Mouse (Mus musculus) liver (tissue): ENCODE measurements around the gene 2310039H08Rik.
"Not testable (repeated sequence)": the region's sequence is repeated elsewhere in the genome, so short reads cannot be mapped to it uniquely, and the experiment has no call there.

Source experiments
- DNase-seq: peaks from one replicate; pipeline ENCODE4 v3.0.0-alpha.2; 2020; ENCODE audit warnings: mixed read lengths

The 2310039H08Rik gene

DNA sequence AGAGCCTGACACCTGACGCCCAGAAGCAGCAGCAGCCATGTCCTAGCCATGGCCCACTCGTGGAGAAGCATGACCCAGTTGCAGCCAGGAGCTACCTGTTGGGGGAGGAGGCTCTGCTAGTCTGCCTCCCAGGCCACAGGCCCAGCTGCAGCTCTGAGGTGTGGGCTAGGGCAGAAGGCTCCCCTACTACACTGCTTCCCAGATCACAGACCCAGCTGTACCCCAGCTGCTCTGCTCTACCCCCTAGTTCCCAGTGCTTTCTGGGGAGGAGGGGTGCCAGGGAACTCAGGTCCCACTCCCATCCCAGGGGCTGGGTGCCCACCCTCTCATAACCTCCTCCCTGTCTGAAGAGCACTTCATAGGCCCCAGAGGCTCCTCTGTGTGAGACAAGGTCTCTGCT lies 8.9 kb upstream of the 2310039H08Rik start, which contains the start of gene Ptcra:
TSS of gene Ptcra (minus strand) at position 169 of the 400 bp plus-strand sequence.
- no peak for DNase-seq

DNA sequence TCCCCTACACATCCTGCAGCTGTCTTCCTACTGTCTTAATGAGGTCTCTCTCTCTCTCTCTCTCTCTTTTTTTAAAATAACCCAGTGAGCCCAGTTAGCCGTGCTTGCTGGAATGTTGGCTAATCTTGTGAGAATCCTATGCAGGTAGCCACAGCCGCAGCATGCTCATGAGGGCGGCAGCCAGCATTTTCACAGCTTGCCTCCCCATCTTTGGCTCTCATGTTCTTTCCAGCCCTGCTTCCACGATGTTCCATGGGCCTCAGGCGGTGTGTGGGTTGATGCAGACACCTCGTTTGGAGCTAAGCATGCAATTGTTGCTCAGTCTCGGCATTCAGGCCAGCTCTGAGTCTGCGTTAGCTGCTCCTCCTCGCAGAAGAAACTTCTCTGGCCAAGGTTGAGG lies 7.5 kb upstream of the 2310039H08Rik start:
- DNase-seq, result not testable (repeated sequence)

DNA sequence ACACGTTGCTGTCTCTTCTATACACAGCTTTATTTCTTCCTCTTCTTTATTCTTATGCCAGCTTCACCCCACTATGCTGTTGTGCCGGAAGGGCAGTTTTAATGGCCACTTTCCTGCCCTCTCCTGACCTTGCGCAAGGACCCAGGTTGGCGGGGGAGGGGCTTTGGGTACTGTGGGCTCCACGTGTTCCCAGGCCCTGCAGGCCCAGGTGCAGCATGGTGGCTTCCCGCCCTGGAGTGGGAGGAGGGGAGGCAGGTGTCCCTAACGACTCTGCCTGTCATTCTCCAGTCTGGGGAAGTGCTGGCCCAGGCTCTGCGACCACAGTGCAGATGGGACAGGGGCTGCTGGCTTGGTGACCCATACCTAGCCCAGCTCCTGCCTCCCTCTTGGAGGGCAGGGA lies 4.6 kb upstream of the 2310039H08Rik start:
- peak; percentile 47 for DNase-seq

DNA sequence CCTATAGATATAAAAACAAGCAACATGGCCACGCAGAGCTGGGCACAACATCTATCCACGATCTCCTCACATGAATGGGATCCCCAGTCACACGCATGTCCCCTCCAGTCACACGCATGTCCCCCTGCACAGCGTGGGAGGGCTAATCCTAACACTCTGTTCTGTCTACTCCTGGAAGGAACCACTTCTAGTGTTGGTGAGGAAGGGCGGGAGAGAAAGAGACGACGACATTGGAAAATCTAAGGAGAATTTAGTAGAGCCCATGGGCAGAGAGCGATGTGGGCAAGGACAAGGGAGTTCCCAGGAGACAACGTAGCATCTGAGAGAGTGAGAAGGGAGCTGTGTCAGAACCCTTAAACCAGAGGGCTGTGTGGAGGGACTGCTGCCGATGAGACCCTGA lies 1.9 kb upstream of the 2310039H08Rik start:
- no peak for DNase-seq

DNA sequence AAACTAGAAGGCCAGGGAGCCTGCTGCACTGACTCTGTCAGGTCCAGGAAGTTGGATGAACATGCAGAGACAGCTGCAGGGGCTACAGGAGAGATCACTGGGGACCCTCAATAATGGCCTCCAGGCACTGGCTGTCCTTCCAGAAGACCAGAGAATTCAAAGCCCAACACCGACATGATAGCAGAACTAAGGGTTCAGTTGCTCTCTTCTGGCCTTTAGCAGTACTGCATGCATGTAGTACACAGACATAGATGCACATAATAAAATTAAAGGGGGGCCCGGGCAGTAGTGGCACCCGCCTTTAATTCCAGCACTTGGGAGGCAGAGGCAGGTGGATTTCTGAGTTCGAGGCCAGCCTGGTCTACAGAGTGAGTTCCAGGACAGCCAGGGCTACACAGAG lies 1.4 kb upstream of the 2310039H08Rik start:
- no peak for DNase-seq

DNA sequence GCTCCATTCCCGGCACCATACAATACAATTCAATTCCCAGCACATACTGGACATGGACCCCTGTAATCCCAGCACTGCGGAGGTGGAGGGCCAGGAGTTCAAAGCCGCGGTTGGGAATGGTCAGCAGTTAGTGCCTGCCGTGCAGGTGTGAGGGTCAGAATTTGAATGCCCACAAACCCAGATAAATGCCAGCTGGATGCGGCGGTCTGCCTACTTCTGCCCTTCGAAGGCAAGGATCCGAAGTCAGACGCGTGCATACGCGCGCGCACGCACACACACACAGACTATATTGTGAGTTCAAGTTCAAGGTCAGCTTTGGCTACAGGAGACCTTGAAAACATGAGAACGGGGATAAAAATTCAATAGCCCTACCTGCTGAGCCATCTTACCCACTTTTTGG lies 819 bp upstream of the 2310039H08Rik start:
- DNase-seq, result no peak

DNA sequence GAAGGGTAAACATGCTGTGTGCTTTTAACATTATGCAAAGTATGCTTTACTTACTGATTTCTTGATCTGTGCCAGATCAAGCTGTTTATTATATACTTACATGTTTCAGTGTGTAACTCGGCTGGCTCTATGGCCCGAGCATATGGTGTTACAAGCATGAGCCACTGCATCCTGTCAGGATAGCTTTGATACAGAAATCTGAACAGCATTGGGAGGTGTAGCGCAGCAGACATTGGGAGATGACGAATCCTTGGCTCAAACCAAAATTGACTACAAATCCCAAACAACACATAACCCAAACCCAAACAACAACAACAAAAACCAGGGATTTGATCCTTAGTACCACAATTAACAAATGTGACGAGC lies 414 bp upstream of the 2310039H08Rik start:
- no peak for DNase-seq

DNA sequence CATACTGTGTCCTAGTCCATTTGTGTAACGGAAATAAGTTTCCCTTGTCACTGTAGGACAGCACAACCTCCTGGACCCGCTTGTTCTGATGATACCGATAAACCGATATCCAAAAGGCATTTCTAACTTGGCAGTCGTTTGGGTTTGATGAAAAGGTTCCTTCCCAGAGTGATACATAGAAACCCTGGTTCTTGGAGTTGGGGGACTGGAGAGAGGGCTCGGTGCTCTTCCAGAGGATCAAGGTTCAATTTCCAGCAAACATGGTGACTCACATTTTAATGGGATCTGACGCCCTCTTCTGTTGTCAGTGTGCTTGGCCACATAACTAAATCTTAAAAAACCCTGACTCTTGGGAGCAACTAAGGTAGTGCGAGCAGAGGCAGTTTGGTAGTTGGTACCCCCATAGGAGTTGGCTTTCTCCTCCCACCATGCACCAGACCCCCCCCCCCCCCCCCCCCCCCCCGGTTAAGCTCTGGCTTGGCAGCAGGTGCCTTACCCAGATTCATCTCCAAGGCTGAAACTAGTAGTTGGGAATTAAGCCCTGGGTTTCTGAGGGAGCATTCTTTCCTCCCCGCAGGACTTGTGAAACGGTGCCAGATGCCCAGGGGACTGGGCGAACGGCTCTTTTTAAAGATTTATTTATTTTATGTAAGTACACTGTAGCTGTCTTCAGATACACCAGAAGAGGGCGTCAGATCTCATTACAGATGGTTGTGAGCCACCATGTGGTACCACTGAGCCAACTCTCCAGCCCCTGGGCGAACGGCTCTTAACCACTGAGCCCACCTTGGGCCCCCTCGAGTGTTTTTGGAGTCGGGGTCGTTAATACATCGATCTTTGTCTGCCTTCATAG lies 1.1 kb downstream of the 2310039H08Rik start:
- peak; percentile 25 for DNase-seq

DNA sequence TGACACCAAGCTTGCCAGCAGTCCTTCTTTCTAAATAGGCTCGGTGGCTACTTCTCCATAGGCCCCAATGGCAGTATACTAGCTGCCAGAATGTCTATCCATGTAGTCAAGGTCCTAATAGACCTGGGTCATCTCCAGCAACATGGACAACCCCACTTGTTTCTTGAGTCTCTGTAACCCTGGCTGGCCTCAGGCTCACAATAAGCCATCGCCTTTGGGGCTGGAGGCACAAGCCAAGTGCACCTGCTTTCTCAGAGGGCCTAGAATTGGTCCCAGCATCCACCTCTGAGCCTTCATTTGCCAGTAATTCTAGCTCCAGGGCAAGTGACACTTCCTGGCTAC lies 1.7 kb downstream of the 2310039H08Rik start:
- DNase-seq, result no peak

DNA sequence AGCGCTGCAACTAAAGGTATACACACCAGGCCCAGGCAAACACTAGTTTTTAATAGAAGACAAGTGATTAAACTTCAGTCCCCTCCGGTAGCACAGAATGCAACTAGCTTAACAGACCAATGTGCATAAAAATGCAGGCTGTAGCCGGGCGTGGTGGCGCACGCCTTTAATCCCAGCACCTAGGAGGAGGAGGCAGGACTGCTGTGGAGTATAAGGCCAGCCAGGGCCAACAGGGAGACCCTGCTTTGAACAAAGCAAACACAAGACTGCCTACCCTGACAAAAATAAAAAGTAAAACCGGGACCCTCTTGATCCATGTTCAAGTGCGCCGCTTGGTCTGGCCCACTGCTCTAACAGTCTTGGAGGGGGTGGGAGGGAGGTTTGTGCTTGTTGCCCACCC lies 2.6 kb downstream of the 2310039H08Rik start:
- DNase-seq, result no peak

DNA sequence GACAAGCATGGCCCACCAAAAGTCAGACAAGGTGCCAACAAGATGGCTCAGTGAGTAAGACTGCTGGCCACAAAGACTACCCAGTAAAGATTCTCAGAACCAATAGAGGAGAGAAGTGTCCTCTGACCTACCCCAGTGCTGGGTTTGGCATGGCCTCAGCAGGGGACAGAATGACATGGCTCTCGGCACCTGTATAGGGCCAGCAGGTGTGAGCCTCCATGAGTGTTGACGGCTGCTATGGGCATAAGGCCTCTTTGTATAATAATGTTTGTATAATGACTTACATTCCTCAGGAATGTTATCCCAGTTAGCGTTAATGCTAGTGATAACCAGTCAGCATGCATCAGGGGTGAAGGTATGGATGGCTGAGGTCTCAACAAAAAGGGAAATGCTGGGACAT lies 3.7 kb downstream of the 2310039H08Rik start:
- no peak for DNase-seq

DNA sequence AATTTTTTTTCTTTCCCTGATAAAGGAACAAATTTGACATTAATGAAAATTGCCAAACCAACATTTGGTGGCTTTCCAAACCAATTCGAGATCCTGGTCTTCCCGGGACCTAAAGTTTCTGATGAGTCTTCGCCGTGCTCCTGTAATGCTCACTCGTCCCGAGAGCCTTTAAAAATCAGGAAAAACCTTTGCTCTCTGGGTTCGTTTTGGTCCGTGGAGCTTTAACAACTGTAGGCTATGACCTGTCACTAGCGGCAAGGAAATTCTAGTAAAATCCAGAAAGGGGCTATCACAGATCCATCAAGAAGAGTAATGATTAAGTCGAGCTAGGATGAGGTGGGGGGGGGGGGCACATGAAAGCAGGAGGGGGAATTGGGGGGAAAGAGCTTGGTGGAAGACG lies 9.4 kb downstream of the 2310039H08Rik start:
- no peak for DNase-seq

DNA sequence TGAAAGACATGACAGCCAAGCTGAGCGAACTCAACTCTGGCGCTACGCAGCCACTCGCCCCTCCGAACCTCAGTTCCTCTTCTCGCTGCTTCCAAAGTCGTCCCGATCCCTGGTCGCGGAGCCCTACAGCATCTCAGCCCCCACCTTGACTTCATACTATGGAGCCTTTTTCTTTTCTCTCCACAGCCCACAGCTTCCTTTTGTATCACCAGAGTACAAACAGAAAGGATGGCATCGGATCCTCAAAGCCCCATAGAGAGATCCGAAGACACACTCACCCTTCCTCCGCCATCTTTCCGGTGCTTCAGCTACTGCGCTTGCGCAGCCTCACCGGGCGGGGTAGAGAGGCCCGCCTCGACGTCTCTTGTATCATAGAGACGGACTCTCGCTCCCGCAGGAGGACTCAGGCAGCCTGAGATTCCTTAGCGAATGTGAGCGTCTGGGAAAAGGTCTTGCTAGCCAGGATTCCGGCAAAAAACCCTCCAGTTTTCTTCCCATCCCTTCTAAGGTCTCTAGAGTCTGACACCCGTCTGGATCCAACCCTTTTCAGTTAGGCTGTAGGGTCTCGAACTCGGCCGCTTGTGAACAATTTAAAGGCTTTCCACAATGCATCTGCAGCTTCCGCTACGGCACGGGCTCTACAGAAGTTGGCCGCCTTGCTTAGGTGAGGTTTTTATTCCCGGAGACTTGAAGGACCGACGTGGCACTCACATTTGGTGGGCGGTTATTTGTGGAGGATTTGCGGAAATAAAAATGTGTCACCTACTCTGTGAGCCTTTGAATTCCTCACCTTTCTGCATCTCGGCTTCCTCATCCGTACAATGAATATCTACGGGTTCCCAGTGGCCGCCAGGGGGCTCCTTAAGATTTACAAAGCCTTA lies 10.1 kb downstream of the 2310039H08Rik start, which contains the start of gene Rpl7l1:
TSS of gene Rpl7l1 (minus strand) at position 332 of the 881 bp plus-strand sequence.
- DNase-seq, result peak; percentile 95

DNA sequence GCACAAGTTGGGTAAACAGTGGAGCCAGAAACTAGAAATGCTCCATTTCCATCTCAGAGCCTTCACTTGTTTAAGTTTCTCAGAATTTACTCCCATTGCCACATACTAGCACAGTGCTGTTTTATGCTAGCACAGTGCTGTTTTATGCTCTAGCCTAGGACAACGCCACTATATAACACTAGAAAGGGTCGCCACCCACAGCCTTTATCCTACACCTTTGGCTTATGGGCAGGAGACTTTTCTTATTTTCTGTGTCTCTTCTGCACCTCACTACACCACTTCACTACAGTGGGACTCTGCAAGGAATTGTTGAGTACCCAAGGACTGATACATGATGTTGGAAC lies 10.8 kb downstream of the 2310039H08Rik start:
- no peak for DNase-seq

DNA sequence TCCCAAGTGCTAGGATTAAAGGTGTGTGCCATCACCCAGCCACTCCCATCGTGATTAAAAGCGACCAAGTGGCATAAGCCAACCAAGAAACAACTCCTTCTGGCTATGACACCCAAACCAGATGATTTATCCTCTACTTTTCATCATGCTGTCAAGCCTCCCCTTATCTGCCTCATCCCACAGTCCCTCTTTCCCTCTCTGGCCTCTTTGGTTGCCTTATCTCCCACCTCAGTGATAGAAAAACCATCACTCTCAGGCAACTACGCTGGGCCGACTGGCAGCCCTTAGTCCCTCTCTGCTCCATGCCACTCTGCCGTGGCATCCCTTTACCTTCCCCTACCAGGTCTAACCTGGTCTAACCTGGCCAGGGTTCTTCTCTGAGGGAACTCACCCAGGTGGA lies 14.5 kb downstream of the 2310039H08Rik start:
- DNase-seq, result peak; percentile 40

DNA sequence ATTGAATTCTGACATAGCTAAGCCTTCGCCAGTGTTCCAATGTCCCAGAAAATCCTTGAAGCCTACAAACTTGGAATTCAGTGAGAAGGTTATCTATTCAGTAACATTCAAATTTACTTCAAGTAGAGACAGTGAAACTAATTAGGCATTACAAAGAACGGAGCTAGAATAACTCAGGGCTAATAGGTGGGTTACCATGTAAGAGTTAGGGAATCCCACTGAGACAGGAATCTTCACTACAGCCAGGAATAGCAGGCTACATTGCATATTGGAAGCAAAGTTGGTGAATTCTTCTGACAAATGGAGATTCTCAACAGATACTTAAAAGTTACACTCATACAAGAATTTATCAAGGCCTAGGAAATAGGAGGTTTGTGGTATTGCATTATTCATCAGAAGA lies 15.5 kb downstream of the 2310039H08Rik start:
- DNase-seq, result not testable (repeated sequence)

DNA sequence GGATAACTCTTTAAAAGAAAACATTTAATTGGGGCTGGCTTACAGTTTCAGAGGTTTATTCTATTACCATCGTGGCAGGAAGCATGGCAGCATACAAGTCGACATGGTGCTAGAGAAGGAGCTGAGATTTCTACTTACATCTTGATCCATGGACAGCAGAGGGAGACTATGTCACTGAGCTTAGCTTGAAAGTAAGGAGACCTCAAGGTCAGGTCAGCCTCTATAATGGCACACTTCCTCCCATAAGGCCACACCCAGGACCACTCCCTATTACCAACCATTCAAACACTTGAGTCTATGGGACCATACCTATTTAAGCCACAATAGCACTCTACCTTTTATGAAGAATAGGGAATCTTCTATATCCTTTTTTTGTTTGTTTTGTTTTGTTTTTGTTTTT lies 20.5 kb downstream of the 2310039H08Rik start:
- no peak for DNase-seq

DNA sequence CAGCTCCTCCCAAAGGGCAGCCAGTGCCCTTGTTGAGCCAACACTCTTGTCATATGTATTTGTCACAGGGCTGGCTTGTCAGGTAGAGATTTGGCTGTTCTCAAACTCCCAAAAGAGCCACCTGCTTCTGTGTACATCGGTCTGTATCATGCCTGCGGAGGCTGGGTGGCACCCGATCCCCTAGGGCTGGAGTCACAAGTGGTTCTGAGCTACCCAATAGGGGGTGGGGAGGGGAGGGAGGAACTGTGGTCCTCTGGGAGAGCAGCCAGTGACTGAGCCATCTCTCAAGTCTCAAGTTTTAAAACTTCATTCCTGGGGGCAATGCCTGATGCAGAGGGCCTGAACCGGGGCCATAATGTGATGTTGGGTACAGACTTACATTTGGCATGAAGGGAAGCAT lies 24.3 kb downstream of the 2310039H08Rik start:
- DNase-seq, result no peak

DNA sequence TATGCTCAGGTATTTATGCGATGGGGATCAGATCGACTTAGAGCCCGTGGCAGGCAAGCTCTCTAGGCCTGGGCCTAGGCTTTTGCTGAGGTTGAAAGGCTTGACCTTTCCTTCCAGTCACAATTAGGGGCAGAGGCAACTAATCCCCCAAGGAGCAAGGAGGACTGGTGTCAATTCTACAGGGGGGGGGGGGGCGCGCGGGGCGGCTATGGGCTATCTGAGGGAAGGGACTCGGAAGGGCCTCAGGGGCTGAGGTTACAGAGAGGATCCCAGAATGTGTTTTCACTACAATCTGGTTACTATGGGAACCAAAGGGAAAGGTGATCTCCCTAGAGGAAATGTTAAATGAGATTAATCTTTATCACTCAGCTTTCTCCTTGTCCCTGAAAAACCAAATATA lies 25.0 kb downstream of the 2310039H08Rik start:
- no peak for DNase-seq

DNA sequence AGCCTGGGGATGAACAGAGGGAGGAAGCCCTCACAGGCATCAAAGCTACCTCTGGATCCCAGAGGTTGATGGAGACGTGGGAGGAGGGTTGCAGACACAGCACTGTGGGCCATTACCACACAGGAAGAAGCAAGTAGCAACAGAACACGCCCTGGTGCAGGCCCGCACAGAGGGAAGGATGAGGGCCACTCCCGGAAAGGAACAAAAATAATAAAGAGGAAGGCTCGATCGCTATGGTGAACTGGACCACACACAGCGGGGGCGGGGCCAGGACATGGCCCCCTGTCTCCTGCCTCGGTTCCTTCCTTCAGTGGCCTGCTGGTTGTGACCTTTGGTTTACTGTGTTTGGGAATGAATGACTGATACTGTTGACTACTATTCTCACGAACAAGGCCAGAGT lies 27.2 kb downstream of the 2310039H08Rik start:
- no peak for DNase-seq

DNA sequence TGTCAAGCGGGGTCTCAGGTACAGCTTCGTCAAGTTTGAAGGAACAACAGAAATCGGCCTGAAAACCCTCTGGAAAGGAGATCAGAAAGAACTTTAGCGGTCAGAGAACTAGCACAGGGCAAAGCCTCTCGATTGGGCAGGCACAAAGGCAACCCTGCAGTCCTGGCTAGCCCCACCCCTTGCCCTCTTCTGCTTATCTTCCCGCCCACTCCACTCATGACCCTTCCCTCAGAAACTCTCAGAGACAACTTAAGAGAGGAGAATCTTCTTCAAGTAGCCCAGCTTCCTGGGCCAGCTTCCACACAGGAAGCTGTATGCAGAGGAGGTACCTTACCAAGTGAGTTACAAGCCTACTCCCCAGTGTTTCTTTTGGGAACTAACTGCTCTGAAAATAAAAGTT lies 29.3 kb downstream of the 2310039H08Rik start:
- DNase-seq, result no peak

DNA sequence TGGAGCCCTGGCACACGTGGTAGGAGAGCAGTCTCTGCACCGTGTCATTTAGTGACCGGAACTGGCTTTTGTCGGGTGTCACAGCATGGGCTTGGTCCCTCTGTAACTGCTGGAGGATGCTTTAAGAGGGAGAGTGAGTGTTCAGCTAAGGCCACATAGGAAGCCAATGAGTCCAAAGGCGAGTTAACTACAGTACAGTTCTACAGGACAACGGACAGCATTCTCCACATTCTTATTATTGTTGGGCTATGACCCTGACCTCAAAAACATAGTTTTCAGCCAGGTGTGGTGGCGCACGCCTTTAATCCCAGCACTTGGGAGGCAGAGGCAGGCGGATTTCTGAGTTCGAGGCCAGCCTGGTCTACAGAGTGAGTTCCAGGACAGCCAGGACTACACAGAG lies 35.9 kb downstream of the 2310039H08Rik start:
- no peak for DNase-seq

DNA sequence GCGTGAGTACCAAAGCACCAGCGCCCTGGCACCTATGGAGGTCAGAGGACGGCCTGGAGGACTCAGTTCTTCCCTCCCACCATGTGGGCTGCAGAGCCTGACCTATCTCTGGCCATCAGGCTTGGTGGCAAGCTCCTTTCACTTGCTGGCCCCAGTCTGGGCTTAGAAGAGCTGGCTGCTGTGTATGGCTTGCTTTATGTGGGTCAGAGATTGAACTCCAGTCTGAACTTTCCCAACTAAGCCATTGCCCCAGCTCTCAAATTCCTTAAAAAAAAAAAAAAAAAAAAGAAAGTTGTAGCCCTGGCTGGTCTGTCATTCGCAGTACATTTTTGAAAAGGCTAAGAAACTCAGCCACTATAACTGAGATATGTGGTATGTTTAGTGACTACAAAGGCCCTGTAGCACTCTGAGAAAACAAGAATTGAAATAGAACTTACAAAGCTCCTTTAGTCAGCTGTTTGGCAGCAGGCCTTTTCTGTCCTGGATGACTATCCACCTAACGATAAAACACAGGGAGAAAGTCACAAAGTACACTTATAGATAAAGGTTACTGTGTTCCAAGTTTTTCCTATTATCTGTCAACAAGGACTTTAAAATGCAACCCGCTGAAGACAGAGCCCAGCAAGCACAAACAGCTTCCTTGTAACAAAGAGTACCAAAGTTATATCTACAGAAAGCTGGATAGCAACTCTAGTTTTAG lies 36.8 kb downstream of the 2310039H08Rik start:
- no peak for DNase-seq
